Mouse (Mus musculus) C2C12 (cell line): ENCODE results near the gene E2f3. TPM values are rescaled to one million over a fixed set of nuclear protein-coding genes. Genes with fewer than 3 reads are reported as not detected.

Source experiments
- H3K27me3 ChIP-seq: one replicate; pipeline ENCODE4 v1.6.1; 2011; ENCODE audit not compliant: control insufficient read depth, insufficient read depth, insufficient read length
- H3K36me3 ChIP-seq: one replicate; pipeline ENCODE4 v1.6.1; 2011; ENCODE audit not compliant: control insufficient read depth, insufficient read depth
- H3K4me3 ChIP-seq: one replicate; pipeline ENCODE4 v1.5.1; 2011; ENCODE audit warnings: mild to moderate bottlenecking, control low read depth; ENCODE audit not compliant: poor library complexity, insufficient read depth, severe bottlenecking
- H3K79me2 ChIP-seq: one replicate; pipeline ENCODE4 v1.6.1; 2011; ENCODE audit not compliant: control insufficient read depth, insufficient read depth
- H3K79me3 ChIP-seq: one replicate; pipeline ENCODE4 v1.6.1; 2011; ENCODE audit warnings: low read depth, control low read depth
- H3ac ChIP-seq: one replicate; pipeline ENCODE3; 2011; ENCODE audit warnings: low read depth; ENCODE audit not compliant: control insufficient read depth, insufficient read length
- CEBPB ChIP-seq: IDR thresholded peaks from one replicate; pipeline ENCODE4 v1.6.1; 2011; ENCODE audit warnings: low read depth, mild to moderate bottlenecking, control low read depth, moderate library complexity
- CTCF ChIP-seq: IDR thresholded peaks from one replicate; pipeline ENCODE4 v1.5.1; 2011; ENCODE audit not compliant: control insufficient read depth, insufficient read depth, insufficient read length
- FOSL1 ChIP-seq: IDR thresholded peaks from one replicate; pipeline ENCODE4 v1.8.0; 2011; ENCODE audit warnings: mild to moderate bottlenecking, low read length; ENCODE audit not compliant: poor library complexity, insufficient read depth, severe bottlenecking
- MAX ChIP-seq: IDR thresholded peaks from one replicate; pipeline ENCODE4 v1.6.1; 2011; ENCODE audit warnings: mild to moderate bottlenecking, control low read depth
- MYOD1 ChIP-seq: IDR thresholded peaks from one replicate; pipeline ENCODE4 v1.6.1; 2011; ENCODE audit warnings: low read depth; ENCODE audit not compliant: control insufficient read depth, insufficient read length
- MYOG ChIP-seq: IDR thresholded peaks from one replicate; pipeline ENCODE4 v1.6.1; 2011; ENCODE audit not compliant: control insufficient read depth, insufficient read length; ENCODE audit errors: extremely low read depth
- USF1 ChIP-seq: IDR thresholded peaks from one replicate; pipeline ENCODE4 v1.6.1; 2011; ENCODE audit warnings: low read depth, mild to moderate bottlenecking, control low read depth, moderate library complexity
- polyA plus RNA-seq: library from polyadenylated mRNA; unstranded; fragments of >200 nt; fragmentation: generic; extraction: Trizol; gene quantifications from one replicate; pipeline ENCODE4 v1.2.1, GENCODE M21; 2012; ENCODE audit warnings: missing spikeins

E2f3 gene
- polyA plus RNA-seq, 1 experiment, result 10.2 TPM

GRCm38 (mm10) chr13:29946045-29946444, 39.8 kb downstream of the E2f3 start:
- H3ac ChIP-seq, result no peak overlapping the region
- H3K27me3 ChIP-seq, result no peaks in the 10 kb centered on the region
- H3K79me2 ChIP-seq, result peaks cover 100% of the 10 kb centered on the region
- no peak overlapping the region for H3K4me3 ChIP-seq
- peaks cover 40% of the 10 kb centered on the region for H3K36me3 ChIP-seq
- TF ChIP-seq CTCF, result no peak
- TF ChIP-seq MAX, result no peak
- TF ChIP-seq FOSL1, result no peak
- no peak for TF ChIP-seq MYOG
- no peak for TF ChIP-seq MYOD1
- TF ChIP-seq CEBPB, result no peak
- no peak for TF ChIP-seq USF1
- H3K79me3 ChIP-seq, result peaks cover 95% of the 10 kb centered on the region

DNA sequence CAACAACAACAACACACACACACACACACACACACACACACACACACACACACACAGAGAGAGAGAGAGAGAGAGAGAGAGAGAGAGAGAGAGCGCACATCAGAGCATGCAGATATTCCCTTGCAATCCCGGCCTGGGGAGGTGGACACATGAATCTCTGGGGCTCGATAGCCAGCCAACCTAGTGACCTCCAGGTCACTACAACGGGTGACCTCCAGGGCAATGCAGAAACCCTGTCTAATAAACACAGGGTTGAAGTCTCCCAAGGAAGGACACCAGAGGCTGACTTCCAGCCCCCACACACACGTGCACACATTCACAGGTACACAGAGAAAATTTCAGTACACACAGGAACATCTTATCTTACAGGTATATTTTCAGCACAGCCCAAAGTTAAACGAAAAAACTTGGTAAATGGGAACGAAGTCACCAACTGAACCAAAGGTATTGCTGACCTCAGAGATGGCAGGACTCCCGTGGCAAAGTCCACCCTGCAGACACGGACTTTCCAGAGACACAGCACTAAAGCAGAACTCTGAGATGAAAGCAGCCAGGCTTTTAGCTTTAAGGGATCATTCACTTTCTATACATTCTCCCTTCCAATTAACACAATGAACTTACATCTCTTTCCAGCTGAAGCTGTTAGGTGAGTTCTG, 40.8 kb downstream of the E2f3 start:
- Histone ChIP-seq H3K4me3 (no peak overlapping the region), H3K79me3 (peaks cover 95% of the 10 kb centered on the region), H3K27me3 (no peaks in the 10 kb centered on the region), H3ac (no peak overlapping the region), H3K79me2 (peaks cover 100% of the 10 kb centered on the region), H3K36me3 (peaks cover 42% of the 10 kb centered on the region)
- no peak for TF ChIP-seq CTCF
- no peak for TF ChIP-seq MAX
- TF ChIP-seq MYOG, result no peak
- no peak for TF ChIP-seq CEBPB
- no peak for TF ChIP-seq USF1
- no peak for TF ChIP-seq MYOD1
- TF ChIP-seq FOSL1, result no peak

DNA sequence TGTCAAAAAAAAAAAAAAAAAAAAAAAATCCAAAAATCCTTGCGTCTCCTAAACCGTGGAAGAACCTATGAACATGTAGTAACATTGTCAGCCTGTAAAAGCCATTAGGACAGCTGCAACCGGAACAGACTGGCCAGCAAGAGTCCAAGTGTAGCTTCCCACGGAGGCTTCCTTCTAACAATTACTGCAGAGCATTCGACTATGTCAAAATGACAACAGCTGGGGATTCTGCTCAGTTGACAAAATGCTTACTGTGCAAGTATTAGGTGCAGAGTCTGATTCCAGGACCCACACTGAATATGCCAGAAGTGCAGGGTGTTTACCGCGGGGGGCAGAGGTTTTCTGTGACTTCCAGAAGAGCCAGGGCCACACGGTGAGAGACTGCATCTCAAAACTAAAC, 41.4 kb downstream of the E2f3 start:
- no peaks in the 10 kb centered on the region for H3K27me3 ChIP-seq
- TF ChIP-seq MAX (no peak), FOSL1 (no peak), MYOG (no peak), USF1 (no peak), CEBPB (no peak), MYOD1 (no peak), CTCF (no peak)

GRCm38 (mm10) chr13:29943541-29944039, 42.3 kb downstream of the E2f3 start:
- Histone ChIP-seq H3ac (no peak overlapping the region), H3K27me3 (no peaks in the 10 kb centered on the region), H3K4me3 (no peak overlapping the region), H3K79me2 (peaks cover 100% of the 10 kb centered on the region), H3K36me3 (peaks cover 40% of the 10 kb centered on the region), H3K79me3 (peaks cover 94% of the 10 kb centered on the region)
- TF ChIP-seq CTCF (no peak), MYOD1 (no peak), MYOG (no peak), CEBPB (no peak), USF1 (no peak), FOSL1 (no peak), MAX (no peak)

More for the DNA sequence above, 41.4 kb downstream of the E2f3 start:
- peaks cover 45% of the 10 kb centered on the region for H3K36me3 ChIP-seq
- H3K4me3 ChIP-seq, result no peak overlapping the region
- H3ac ChIP-seq, result no peak overlapping the region
- H3K79me3 ChIP-seq, result peaks cover 95% of the 10 kb centered on the region
- peaks cover 100% of the 10 kb centered on the region for H3K79me2 ChIP-seq

DNA sequence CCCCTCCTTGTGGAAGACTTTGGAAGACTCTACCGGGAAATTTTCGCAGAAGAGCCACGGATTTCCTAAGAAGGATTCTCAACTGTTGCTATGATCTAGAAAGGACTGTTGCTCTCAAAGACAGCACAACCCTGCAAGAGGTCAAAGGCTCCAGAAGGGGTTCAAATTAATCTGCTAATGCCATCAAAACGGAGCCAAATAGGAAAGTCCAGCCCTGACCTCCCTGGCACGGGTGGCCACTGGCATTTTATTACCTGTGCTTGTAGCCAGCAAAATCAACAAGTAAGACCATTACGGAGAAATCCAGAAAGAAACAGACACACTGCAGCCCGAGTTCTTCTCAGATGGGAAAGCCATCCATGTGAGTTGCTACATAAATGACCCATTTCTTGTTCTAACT, 45.8 kb downstream of the E2f3 start:
- Histone ChIP-seq H3K27me3 (no peaks in the 10 kb centered on the region), H3K79me3 (peaks cover 94% of the 10 kb centered on the region), H3K4me3 (no peak overlapping the region), H3K79me2 (peaks cover 100% of the 10 kb centered on the region), H3K36me3 (peaks cover 56% of the 10 kb centered on the region), H3ac (no peak overlapping the region)
- TF ChIP-seq CTCF, result no peak
- no peak for TF ChIP-seq FOSL1
- no peak for TF ChIP-seq MYOD1
- no peak for TF ChIP-seq MAX
- no peak for TF ChIP-seq USF1
- TF ChIP-seq CEBPB, result no peak
- no peak for TF ChIP-seq MYOG

GRCm38 (mm10) chr13:29939399-29939798, 46.5 kb downstream of the E2f3 start:
- Histone ChIP-seq H3ac (no peak overlapping the region), H3K79me3 (peaks cover 91% of the 10 kb centered on the region), H3K27me3 (no peaks in the 10 kb centered on the region), H3K4me3 (no peak overlapping the region), H3K79me2 (peaks cover 100% of the 10 kb centered on the region), H3K36me3 (peaks cover 57% of the 10 kb centered on the region)
- TF ChIP-seq FOSL1, result no peak
- no peak for TF ChIP-seq CEBPB
- no peak for TF ChIP-seq MAX
